Mouse (Mus musculus): ENCODE measurements at regions not wholly inside any gene's neighbourhood (a gene's known extent, or its start where the extent isn't known, plus 50 kb on each side); places are given as distances from the start of the nearest gene placed in this dataset.
A peak's percentile ranks its signal among the peaks of the same experiment; 100 is the strongest.

- H3K4me3 ChIP-seq, result no peak overlapping the region
- H3K27ac ChIP-seq, result no peak overlapping the region
- H3K4me2 ChIP-seq, result no peak overlapping the region
- no peaks in the 10 kb centered on the region; the same call in 1 of the 2 replicates for H3K4me1 ChIP-seq
- H3K27me3 ChIP-seq, result no peaks in the 10 kb centered on the region
- no peak overlapping the region for H3K9ac ChIP-seq
- no peak for ATAC-seq
- H3K36me3 ChIP-seq (ENCODE audit: poor library complexity, severe bottlenecking), result no peaks in the 10 kb centered on the region
- 85% methylated on average over 10 of the region's 10 CpGs for WGBS
- H3K9me3 ChIP-seq (replicated peaks), result no peaks in the 10 kb centered on the region
Observed at GRCm38 (mm10) chr8:126721621-126722020, 127.8 kb upstream of the Irf2bp2 start.

- 91% methylated on average over 4 of the region's 4 CpGs for WGBS
- no peaks in the 10 kb centered on the region for H3K9me3 ChIP-seq (replicated peaks)
- ATAC-seq, result no peak
Observed at GRCm38 (mm10) chr8:126720473-126721145, 126.8 kb upstream of the Irf2bp2 start.

GRCm38 (mm10) chr8:126719748-126720147 is 126.0 kb upstream of the Irf2bp2 start:
- H3K27ac ChIP-seq, result no peak overlapping the region
- 82% methylated on average over 2 of the region's 2 CpGs for WGBS
- no peak for ATAC-seq
- H3K4me2 ChIP-seq, result no peak overlapping the region
- H3K36me3 ChIP-seq (ENCODE audit: poor library complexity, severe bottlenecking), result no peaks in the 10 kb centered on the region
- no peak overlapping the region for H3K4me3 ChIP-seq
- H3K9ac ChIP-seq, result no peak overlapping the region
- H3K4me1 ChIP-seq, result no peaks in the 10 kb centered on the region; the same call in 1 of the 2 replicates
- no peaks in the 10 kb centered on the region for H3K27me3 ChIP-seq
- H3K9me3 ChIP-seq (replicated peaks), result no peaks in the 10 kb centered on the region

More at GRCm38 (mm10) chr8:126720473-126721145, 126.8 kb upstream of the Irf2bp2 start:
- Histone ChIP-seq H3K36me3 (ENCODE audit: poor library complexity, severe bottlenecking) (no peaks in the 10 kb centered on the region), H3K27me3 (no peaks in the 10 kb centered on the region), H3K4me3 (no peak overlapping the region), H3K9ac (no peak overlapping the region), H3K4me1 (no peaks in the 10 kb centered on the region; the same call in 1 of the 2 replicates), H3K27ac (no peak overlapping the region), H3K4me2 (no peak overlapping the region)

DNA sequence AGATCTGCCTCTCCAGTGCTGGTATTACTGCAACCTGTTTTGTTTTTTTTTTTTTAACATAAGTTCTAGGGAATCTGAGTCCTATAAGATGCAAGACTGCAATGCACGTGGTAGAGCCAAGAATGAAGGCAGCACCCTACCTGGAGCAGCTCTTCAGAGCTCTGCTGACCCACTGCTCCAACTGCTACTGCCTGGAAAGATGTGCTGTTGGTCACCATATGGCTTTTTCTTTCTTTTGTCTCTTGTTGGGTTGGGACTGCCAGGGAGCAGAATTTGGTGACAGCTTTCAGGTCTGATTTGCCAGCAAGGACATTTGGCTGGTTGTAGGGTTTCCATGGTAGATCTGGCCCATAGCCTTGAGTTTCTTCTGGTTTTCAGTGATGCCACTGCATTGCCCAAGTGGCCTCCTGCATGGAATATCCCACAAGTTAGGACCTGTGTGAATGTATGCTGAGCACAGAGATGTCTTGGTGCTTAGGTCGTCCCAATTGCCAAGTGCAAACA is 123.9 kb upstream of the Irf2bp2 start:
- Histone ChIP-seq H3K27ac (no peak overlapping the region), H3K4me2 (no peak overlapping the region), H3K9me3 (replicated peaks) (no peaks in the 10 kb centered on the region), H3K4me3 (no peak overlapping the region), H3K9ac (no peak overlapping the region), H3K36me3 (ENCODE audit: poor library complexity, severe bottlenecking) (no peaks in the 10 kb centered on the region), H3K4me1 (peaks cover 11% of the 10 kb centered on the region), H3K27me3 (no peaks in the 10 kb centered on the region)
- WGBS, result 81% methylated on average over 2 of the region's 2 CpGs
- no peak for ATAC-seq

DNA sequence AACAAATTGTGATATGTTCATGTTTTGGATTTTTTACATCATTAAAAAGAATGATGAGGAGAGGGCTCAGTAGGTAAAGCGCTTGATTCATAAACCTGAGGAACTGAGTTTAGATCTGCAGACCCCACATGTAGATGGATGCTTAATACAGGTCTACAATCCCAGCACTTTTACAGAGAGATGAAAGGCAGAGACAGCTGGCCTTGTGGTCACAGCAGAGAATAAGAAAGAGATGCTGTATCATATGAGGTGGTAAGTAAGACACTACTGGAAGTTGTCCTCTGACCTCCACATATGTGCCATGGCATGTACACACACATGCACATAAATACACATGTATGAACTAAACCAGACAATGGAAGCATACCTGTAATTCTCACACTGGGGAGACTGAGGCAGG is 121.9 kb upstream of the Irf2bp2 start:
- Histone ChIP-seq H3K27ac (no peak overlapping the region), H3K27me3 (no peaks in the 10 kb centered on the region), H3K4me2 (no peak overlapping the region), H3K36me3 (ENCODE audit: poor library complexity, severe bottlenecking) (no peaks in the 10 kb centered on the region), H3K9me3 (replicated peaks) (no peaks in the 10 kb centered on the region), H3K9ac (no peak overlapping the region), H3K4me3 (no peak overlapping the region), H3K4me1 (peaks cover 13% of the 10 kb centered on the region)
- no peak for ATAC-seq
- WGBS, result 96% methylated on average over 1 of the region's 1 CpGs

DNA sequence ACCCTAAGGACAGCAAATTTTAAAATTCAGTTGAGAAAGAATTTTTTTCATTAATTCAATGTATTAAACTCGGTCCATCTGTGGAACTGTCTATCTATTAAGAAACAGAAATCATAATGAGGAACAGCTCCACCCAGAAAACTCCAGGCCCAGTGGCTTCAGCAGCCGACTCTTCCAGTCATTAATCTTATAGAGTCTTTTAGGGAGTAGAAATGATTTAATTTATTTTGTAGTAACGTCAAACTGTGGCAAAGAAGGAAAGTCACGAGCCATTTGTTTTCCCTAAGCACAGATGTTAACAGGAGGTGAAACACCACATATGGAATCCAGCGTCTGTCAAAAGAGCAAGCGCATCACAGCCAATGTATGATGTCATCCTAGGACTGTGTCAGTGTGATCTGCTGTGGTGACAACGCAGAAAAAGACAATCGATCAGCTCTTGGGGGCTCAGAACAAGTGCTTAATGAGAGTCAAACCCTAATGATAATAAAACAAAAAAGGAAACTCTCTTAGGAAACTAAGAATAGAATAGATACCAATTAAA is 119.9 kb upstream of the Irf2bp2 start:
- H3K4me2 ChIP-seq, result no peak overlapping the region
- no peaks in the 10 kb centered on the region for H3K36me3 ChIP-seq (ENCODE audit: poor library complexity, severe bottlenecking)
- no peak overlapping the region for H3K27ac ChIP-seq
- no peak overlapping the region for H3K4me3 ChIP-seq
- H3K4me1 ChIP-seq, result peaks cover 18% of the 10 kb centered on the region
- no peak overlapping the region for H3K9ac ChIP-seq
- no peaks in the 10 kb centered on the region for H3K9me3 ChIP-seq (replicated peaks)
- 24% methylated on average over 8 of the region's 8 CpGs for WGBS
- H3K27me3 ChIP-seq, result no peaks in the 10 kb centered on the region
- 0 out of 2 replicates have a peak, but pooled peaks have one; percentile 36 for ATAC-seq

DNA sequence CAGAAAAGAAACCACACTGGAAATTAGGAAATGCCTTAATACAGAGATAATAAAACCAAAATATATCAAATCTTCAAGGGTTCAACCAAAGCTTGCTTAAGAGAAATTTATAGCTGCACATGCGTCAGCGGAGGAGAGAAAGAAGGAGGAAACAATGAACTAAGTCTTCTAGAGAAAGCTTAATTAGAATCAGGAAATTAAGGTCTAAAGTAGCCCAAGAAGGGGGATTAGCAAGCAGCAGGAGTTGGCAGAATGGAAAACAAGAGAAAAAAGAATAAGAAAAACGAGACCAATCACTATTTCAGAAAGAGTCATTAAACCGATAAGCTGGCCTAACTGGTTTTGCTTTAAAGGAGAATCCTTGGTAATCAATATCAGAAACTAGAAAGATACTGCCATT is 119.4 kb upstream of the Irf2bp2 start:
- no peaks in the 10 kb centered on the region for H3K27me3 ChIP-seq
- ATAC-seq, result no peak
- 14% methylated on average over 4 of the region's 4 CpGs for WGBS
- no peak overlapping the region for H3K4me2 ChIP-seq
- H3K9me3 ChIP-seq (replicated peaks), result no peaks in the 10 kb centered on the region
- H3K36me3 ChIP-seq (ENCODE audit: poor library complexity, severe bottlenecking), result no peaks in the 10 kb centered on the region
- no peak overlapping the region for H3K27ac ChIP-seq
- no peak overlapping the region for H3K4me3 ChIP-seq
- no peak overlapping the region for H3K9ac ChIP-seq
- peaks cover 23% of the 10 kb centered on the region for H3K4me1 ChIP-seq

- H3K36me3 ChIP-seq (ENCODE audit: poor library complexity, severe bottlenecking), result no peaks in the 10 kb centered on the region
- H3K4me3 ChIP-seq, result no peak overlapping the region
- H3K27me3 ChIP-seq, result no peaks in the 10 kb centered on the region
- no peaks in the 10 kb centered on the region for H3K9me3 ChIP-seq (replicated peaks)
- H3K27ac ChIP-seq, result peak overlapping the region; percentile 8; the same call in 1 of the 2 replicates
- no peak overlapping the region for H3K9ac ChIP-seq
- ATAC-seq, result no peak
- no peak overlapping the region for H3K4me2 ChIP-seq
- WGBS, result 36% methylated on average over 6 of the region's 6 CpGs
- peaks cover 27% of the 10 kb centered on the region for H3K4me1 ChIP-seq
Observed at GRCm38 (mm10) chr8:126712749-126713148, 119.0 kb upstream of the Irf2bp2 start.

GRCm38 (mm10) chr8:126708956-126709355 is 115.2 kb upstream of the Irf2bp2 start:
- WGBS, result 76% methylated on average over 2 of the region's 2 CpGs
- Histone ChIP-seq H3K4me2 (no peak overlapping the region), H3K9me3 (replicated peaks) (no peaks in the 10 kb centered on the region), H3K4me1 (peaks cover 33% of the 10 kb centered on the region), H3K9ac (no peak overlapping the region), H3K27me3 (0 out of 2 replicates have a peak, but pooled peaks cover 5% of the 10 kb centered on the region), H3K4me3 (no peak overlapping the region), H3K27ac (no peak overlapping the region), H3K36me3 (ENCODE audit: poor library complexity, severe bottlenecking) (no peaks in the 10 kb centered on the region)
- ATAC-seq, result no peak

DNA sequence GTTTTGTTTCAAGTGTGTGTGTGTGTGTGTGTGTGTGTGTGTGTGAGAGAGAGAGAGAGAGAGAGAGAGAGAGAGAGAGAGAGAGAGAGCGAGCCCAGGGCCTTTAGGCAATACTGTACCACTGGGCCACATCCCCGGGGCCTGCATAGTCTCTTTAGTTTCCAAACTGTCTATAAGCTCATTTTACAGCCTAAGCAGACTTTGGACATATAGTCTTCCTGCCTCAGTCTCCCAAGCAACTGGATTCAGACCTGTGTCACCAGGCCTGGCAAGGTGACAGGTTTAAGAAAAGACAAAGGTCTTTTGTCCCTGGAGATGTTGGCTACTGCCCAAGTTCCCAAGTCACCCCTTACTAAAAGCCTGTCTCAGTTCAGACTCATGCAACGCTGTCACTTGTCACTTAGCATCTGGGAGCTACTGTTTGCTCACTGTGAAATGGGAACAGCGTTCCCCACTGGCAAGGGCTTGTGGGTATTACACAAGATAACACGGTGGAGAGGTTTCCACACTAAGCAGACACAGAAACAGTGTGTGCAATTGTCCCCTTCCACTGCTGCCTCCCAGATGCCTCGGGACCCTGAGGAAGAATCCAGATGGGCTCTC is 113.6 kb upstream of the Irf2bp2 start:
- no peak overlapping the region for H3K4me2 ChIP-seq
- no peak overlapping the region for H3K27ac ChIP-seq
- no peak overlapping the region for H3K9ac ChIP-seq
- no peaks in the 10 kb centered on the region for H3K36me3 ChIP-seq (ENCODE audit: poor library complexity, severe bottlenecking)
- peaks cover 10% of the 10 kb centered on the region; the same call in 1 of the 2 replicates for H3K27me3 ChIP-seq
- H3K9me3 ChIP-seq (replicated peaks), result no peaks in the 10 kb centered on the region
- peaks cover 20% of the 10 kb centered on the region for H3K4me1 ChIP-seq
- WGBS, result 51% methylated on average over 6 of the region's 6 CpGs
- no peak; the same call in 1 of the 2 replicates for ATAC-seq
- H3K4me3 ChIP-seq, result no peak overlapping the region

DNA sequence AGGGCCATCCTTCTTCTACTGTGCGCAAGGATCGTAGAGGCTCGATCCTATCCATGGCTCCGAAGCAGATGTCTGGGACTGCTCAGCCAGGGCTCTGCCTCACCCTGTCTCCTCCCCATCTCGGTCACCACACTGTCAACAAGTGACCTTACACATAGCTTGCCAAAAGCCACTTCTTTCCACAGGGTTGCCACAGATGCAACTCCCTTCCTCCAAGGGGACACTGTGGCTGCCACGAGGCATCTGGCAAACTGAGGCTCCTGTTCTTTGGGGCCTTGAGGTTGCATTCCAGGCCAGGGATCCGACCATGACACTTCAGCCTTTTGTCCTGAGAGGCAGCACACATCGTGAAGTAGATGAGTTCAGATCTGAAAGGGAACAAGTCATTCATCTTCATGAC is 112.5 kb upstream of the Irf2bp2 start:
- Histone ChIP-seq H3K9ac (no peak overlapping the region), H3K27me3 (peaks cover 19% of the 10 kb centered on the region; the same call in 1 of the 2 replicates), H3K4me1 (peaks cover 20% of the 10 kb centered on the region), H3K4me2 (no peak overlapping the region), H3K36me3 (ENCODE audit: poor library complexity, severe bottlenecking) (no peaks in the 10 kb centered on the region), H3K4me3 (no peak overlapping the region), H3K9me3 (replicated peaks) (no peaks in the 10 kb centered on the region), H3K27ac (no peak overlapping the region)
- WGBS, result 85% methylated on average over 8 of the region's 8 CpGs
- ATAC-seq, result no peak

DNA sequence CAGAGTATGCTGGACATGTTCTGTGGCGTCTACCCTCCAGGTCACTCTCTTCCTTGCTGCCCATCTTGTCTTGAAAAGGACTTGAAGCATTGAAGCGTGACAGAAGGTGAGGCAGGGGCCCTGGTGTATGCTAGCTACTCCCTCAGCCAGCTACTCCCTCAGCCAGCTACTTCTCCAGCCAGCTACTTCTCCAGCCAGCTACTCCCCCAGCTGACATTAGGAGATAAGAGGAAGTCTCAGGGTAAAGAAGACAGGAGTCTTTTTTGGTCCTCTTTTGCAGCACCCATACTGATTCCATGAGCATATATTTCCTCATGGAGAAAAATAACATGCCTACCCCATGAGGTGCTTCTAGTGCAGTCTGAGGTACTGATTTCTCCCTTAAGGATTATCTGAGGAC is 111.6 kb upstream of the Irf2bp2 start:
- peaks cover 20% of the 10 kb centered on the region for H3K4me1 ChIP-seq
- ATAC-seq, result no peak
- 63% methylated on average over 2 of the region's 2 CpGs for WGBS

More for the DNA sequence above, 111.6 kb upstream of the Irf2bp2 start:
- Histone ChIP-seq H3K27ac (no peak overlapping the region), H3K4me3 (no peak overlapping the region), H3K27me3 (peaks cover 25% of the 10 kb centered on the region), H3K9me3 (replicated peaks) (no peaks in the 10 kb centered on the region), H3K9ac (no peak overlapping the region), H3K36me3 (ENCODE audit: poor library complexity, severe bottlenecking) (no peaks in the 10 kb centered on the region), H3K4me2 (no peak overlapping the region)
